Mouse (Mus musculus) liver, embryonic 14.5 days (tissue): ENCODE measurements at regions not wholly inside any gene's neighbourhood (a gene's known extent, or its start where the extent isn't known, plus 50 kb on each side); places are given as distances from the start of the nearest gene placed in this dataset.

Experiments
- ATAC-seq: fragments of 200-750 bp; cut with Nextera tagmentation; 2 replicates; pipeline ENCODE4 v1.8.0; 2017; ENCODE audit warnings: moderate number of reproducible peaks, mild to moderate bottlenecking, moderate library complexity; ENCODE audit not compliant: insufficient read depth
- DNase-seq, 3 experiments: peaks; one replicate each; pipeline ENCODE4 v3.0.0-alpha.2; 2012 to 2013; ENCODE audit warnings: low read depth in 3 of 3, low spot score in 3 of 3
- H3K27ac ChIP-seq: fragments of 300-500 bp; sonication (generic); 2 replicates; pipeline ENCODE4 v1.5.1; 2014; ENCODE audit warnings: moderate library complexity, mild to moderate bottlenecking, control low read depth, inconsistent platforms
- H3K27me3 ChIP-seq: fragments of 300-500 bp; sonication (generic); 2 replicates; pipeline ENCODE4 v1.6.1; 2014; ENCODE audit warnings: mild to moderate bottlenecking, low read length, moderate library complexity; ENCODE audit not compliant: control insufficient read depth, insufficient read depth
- H3K36me3 ChIP-seq: fragments of 300-500 bp; sonication (generic); replicated peaks from 2 replicates; pipeline ENCODE4 v1.6.1; 2014; ENCODE audit warnings: low read depth; ENCODE audit not compliant: control insufficient read depth, insufficient read depth
- H3K4me1 ChIP-seq, 2 experiments: fragments of 200-500 bp in 1 of 2; fragments of 300-500 bp in 1 of 2; sonication (generic) in 1 of 2; replicated peaks; 2 replicates each; pipeline ENCODE4 v1.6.1; 2012 to 2014; ENCODE audit warnings: antibody characterized with exemption in 1 of 2, inconsistent platforms in 1 of 2, low read length in 1 of 2; ENCODE audit not compliant: control insufficient read depth in 2 of 2, insufficient read depth in 2 of 2
- H3K4me2 ChIP-seq: fragments of 300-500 bp; sonication (generic); 2 replicates; pipeline ENCODE4 v1.6.1; 2014; ENCODE audit warnings: low read depth, mild to moderate bottlenecking, control low read depth, moderate library complexity
- H3K4me3 ChIP-seq, 2 experiments: fragments of 200-500 bp in 1 of 2; fragments of 300-500 bp in 1 of 2; sonication (generic) in 1 of 2; 2 replicates each; pipeline ENCODE4 v1.5.1; 2012 to 2014; ENCODE audit warnings: low read depth in 2 of 2, low read length in 2 of 2, mild to moderate bottlenecking in 2 of 2, control low read depth in 1 of 2, inconsistent platforms in 1 of 2, moderate library complexity in 1 of 2; ENCODE audit not compliant: insufficient read depth in 1 of 2
- H3K9ac ChIP-seq: fragments of 300-500 bp; sonication (generic); replicated peaks from 2 replicates; pipeline ENCODE4 v1.6.1; 2014; ENCODE audit warnings: mild to moderate bottlenecking, control low read depth, moderate library complexity
- H3K9me3 ChIP-seq: fragments of 300-500 bp; sonication (generic); 2 replicates; pipeline ENCODE4 v1.6.1; 2016; ENCODE audit warnings: low read length, mixed read lengths; ENCODE audit not compliant: control insufficient read depth
- CTCF ChIP-seq: IDR thresholded peaks from 2 replicates; pipeline ENCODE4 v1.5.1; 2016; ENCODE audit warnings: antibody characterized with exemption, low read depth, control low read depth
- EP300 ChIP-seq: IDR thresholded peaks from 2 replicates; pipeline ENCODE4 v1.6.1; 2016; ENCODE audit warnings: antibody characterized with exemption, low read depth
- WGBS: fragments of 180-500 bp; shearing (Covaris S2); extraction: QIAGEN DNeasy Blood & Tissue Kit; methylation state at CpG from one replicate; pipeline ENCODE4 v1.1.7; 2014; ENCODE audit not compliant: insufficient replicate concordance; 5-methylcytosine and 5-hydroxymethylcytosine counted together

DNA sequence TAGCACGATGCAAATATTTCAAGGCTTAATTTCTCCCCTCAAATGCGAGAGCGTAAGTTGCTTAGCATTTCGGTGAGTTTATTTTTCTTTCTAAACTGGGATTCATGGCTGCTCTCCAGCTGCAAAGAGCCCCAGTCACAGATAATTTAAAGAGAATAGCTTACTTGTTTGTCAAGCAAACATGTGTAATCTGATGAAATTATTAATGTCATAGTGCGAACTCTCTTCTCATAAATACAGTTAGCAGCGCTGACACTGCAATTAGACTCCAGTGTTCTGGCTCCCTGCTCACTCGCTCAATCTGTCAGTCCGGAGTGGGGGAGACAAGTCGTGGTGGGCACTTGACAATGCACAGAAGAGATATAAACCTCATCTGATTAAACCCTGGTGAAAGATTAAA lies 266.5 kb upstream of the Adgrl2 start:
- DNase-seq (no peak), ATAC-seq (no peak)
- no peak overlapping the region for H3K27ac ChIP-seq
- 61% methylated on average over 9 of the region's 9 CpGs for WGBS
- no peak for TF ChIP-seq CTCF
- no peak for TF ChIP-seq EP300
- H3K4me3 ChIP-seq: no peak overlapping the region
- no peaks in the 10 kb centered on the region for H3K27me3 ChIP-seq
- no peaks in the 10 kb centered on the region for H3K4me1 ChIP-seq
- H3K9ac ChIP-seq: no peak overlapping the region
- H3K4me2 ChIP-seq: no peak overlapping the region
- no peaks in the 10 kb centered on the region for H3K9me3 ChIP-seq
- H3K36me3 ChIP-seq: no peaks in the 10 kb centered on the region

DNA sequence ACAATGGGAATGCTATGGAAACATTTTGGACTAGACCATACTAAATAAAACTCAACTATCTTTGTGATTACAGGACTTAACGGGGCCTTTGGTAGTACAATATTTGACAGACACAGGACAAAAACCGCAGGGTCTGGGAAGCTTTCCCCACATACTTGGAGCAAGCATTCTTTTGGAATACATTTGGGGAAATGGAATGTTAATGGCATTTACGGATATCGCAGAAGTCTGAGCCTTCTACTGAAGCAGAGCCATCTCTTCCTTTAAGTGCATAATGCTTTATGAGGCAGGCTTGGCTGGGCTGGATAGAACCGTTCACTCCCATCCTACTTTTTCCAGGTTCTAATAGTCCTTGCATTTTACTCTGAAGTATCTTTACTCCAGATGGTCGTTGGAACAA lies 262.7 kb upstream of the Adgrl2 start:
- H3K4me2 ChIP-seq: no peak overlapping the region
- no peaks in the 10 kb centered on the region for H3K27me3 ChIP-seq
- WGBS: 65% methylated on average over 6 of the region's 6 CpGs
- H3K9me3 ChIP-seq: no peaks in the 10 kb centered on the region
- DNase-seq (no peak), ATAC-seq (no peak)
- no peaks in the 10 kb centered on the region for H3K4me1 ChIP-seq
- H3K36me3 ChIP-seq: no peaks in the 10 kb centered on the region
- TF ChIP-seq EP300 (no peak), CTCF (no peak)
- H3K9ac ChIP-seq: no peak overlapping the region
- no peak overlapping the region for H3K27ac ChIP-seq
- H3K4me3 ChIP-seq: no peak overlapping the region

DNA sequence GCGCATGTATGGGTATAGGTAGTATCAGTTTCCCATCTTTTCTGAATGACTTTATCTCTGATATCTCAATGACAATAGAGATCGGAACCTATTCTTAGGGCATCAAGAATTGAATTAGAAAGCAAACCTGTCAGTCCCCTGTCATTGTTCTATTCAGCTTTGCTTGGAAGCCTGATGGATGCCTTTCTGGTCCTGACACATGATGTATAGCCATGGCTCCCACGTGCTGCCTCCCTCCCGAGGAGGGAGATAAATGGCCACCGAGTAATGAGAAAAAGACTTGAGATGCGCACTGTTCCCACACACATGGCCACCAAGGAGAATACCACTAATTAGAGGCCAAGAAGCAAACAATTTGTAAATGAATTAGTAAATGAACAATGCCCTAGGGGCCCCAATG lies 261.8 kb upstream of the Adgrl2 start:
- Histone ChIP-seq H3K9ac (no peak overlapping the region), H3K27me3 (no peaks in the 10 kb centered on the region), H3K27ac (no peak overlapping the region), H3K4me2 (no peak overlapping the region), H3K9me3 (no peaks in the 10 kb centered on the region), H3K4me3 (no peak overlapping the region), H3K4me1 (no peaks in the 10 kb centered on the region), H3K36me3 (no peaks in the 10 kb centered on the region)
- TF ChIP-seq CTCF: no peak
- TF ChIP-seq EP300: no peak
- DNase-seq: no peak
- WGBS: 74% methylated on average over 6 of the region's 6 CpGs
- no peak for ATAC-seq

DNA sequence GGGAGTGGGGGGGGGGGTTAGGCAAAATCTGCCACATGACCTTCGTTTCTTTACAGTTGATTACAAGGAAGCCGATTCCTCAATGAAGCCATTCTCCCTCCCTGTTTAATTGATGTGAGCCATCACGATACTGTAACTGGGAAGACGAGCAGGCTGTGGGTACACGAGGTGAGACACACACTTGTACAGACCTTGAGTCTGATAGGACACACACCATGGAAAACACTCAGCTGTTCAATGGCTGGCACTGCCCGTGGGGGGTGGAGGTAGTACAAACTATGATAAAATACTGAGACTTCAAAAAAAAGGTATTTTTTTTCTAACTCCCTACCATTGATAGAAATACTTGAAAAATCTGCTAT lies 257.3 kb upstream of the Adgrl2 start:
- no peak for TF ChIP-seq EP300
- TF ChIP-seq CTCF: no peak
- DNase-seq (no peak), ATAC-seq (no peak)
- H3K4me2 ChIP-seq: no peak overlapping the region
- H3K27ac ChIP-seq: no peak overlapping the region
- no peaks in the 10 kb centered on the region for H3K4me1 ChIP-seq
- H3K9ac ChIP-seq: no peak overlapping the region
- WGBS: 60% methylated on average over 6 of the region's 6 CpGs
- H3K36me3 ChIP-seq: no peaks in the 10 kb centered on the region
- no peaks in the 10 kb centered on the region for H3K9me3 ChIP-seq
- H3K4me3 ChIP-seq: no peak overlapping the region
- H3K27me3 ChIP-seq: no peaks in the 10 kb centered on the region

DNA sequence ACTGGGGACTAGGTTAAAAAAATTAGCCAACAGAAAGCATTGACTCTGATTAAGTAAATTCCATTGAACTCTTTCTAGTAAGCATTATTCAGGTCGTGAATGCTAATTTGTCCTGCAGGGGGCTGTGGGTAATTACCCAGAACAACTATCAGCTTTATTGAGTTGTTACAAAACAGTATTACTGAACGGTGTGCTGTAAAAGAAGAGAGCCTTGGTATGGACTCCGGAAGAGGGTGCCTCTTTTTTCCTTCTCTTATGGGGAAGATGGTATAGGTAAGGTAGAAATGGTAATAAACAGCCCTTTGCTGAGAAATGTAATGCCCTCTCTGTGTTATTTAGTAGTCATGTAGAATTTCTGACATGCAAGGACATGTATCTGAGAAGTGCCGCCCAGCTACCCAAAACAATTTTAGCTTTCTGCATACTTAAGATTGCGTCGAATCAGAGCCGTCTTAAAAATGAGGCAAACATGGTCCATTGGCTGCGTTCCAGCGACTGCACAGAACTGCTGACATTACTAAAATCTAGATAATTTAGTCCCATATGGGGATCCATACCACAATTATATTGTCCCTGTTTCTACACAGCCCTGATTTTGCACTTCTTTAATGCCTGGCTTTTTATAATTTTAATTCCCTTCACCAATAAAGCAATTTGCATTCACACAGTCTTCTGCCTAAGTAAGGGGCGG lies 256.7 kb upstream of the Adgrl2 start:
- no peak for TF ChIP-seq EP300
- no peak for TF ChIP-seq CTCF
- 71% methylated on average over 10 of the region's 10 CpGs for WGBS
- Histone ChIP-seq H3K27me3 (no peaks in the 10 kb centered on the region), H3K36me3 (no peaks in the 10 kb centered on the region), H3K4me1 (no peaks in the 10 kb centered on the region), H3K9me3 (no peaks in the 10 kb centered on the region), H3K4me2 (no peak overlapping the region), H3K4me3 (no peak overlapping the region), H3K9ac (no peak overlapping the region), H3K27ac (no peak overlapping the region)
- no peak for DNase-seq
- no peak for ATAC-seq
